Comparison of ENCODE assay signal across 9 mouse cellular contexts in the genomic region with DNA sequence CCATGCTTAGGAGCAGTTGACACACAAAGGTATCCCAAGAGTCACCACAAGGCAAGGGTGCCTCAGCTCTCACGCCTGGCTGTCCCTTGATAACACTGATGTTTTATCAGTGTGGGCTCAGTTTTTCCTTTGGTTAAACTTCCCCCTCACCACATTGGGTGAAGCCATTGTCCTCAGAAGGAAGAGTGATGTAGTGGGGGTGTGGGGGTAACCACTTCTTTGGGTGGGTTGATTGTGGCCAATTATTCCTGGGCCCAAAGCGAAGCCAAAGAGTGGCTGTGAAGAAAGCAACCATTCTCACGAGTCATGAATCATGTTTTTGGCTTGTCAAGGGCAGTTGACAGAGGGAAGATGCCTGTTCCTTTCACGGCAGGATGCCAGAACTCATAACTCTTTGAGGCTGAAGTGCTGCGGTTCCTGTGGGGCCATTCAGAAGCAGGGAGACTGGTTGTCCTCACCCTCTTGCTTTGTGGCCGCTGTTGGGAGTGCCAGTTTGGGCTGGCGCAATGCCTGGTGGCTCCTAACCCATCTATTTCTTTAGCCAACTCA.
DNase-seq lines count a peak whose midpoint lies in the region.
"Had no signal": no experiment of that assay in that cellular context is flagged by ENCODE, and none has a peak within 500 bp of the region (broad histone marks: within the 10 kb centered on the region; RNA-seq: fewer than 3 reads in every experiment).

No protein-coding gene starts in this region.

- no peak overlapping the region for H3K4me3 ChIP-seq in heart, embryonic 10.5 days
- H3K4me3 ChIP-seq: heart, embryonic 13.5 days had no signal

- peak overlapping the region; percentile 14; the same call in 1 of the 2 replicates for H3K27ac ChIP-seq in heart, embryonic 10.5 days
- H3K27ac ChIP-seq: heart, embryonic 13.5 days had no signal

- peak; percentile 10 to 28 for DNase-seq in left cerebral cortex, postnatal 10 days (ENCODE audit: extremely low spot score in 1 of 2, low spot score in 2 of 2)
- no peak for DNase-seq in left cerebral cortex, adult 11 months (ENCODE audit: low spot score)
- DNase-seq in cerebellum, adult 18-20 months, result peak; percentile 4 to 21
- DNase-seq in heart, embryonic 10.5 days (ENCODE audit: low spot score), result peak; percentile 79
- DNase-seq in layer of hippocampus, adult 18-20 months (ENCODE audit: low spot score in 2 of 2), result peak; percentile 4 to 7
- DNase-seq in lung, postnatal 14 days, result peak; percentile 24
- DNase-seq in retina, embryonic 14.5 days (ENCODE audit: low spot score), result no peak
- no peak for DNase-seq in embryo, embryonic 10 days (ENCODE audit: low spot score)

- no peaks in the 10 kb centered on the region for H3K27me3 ChIP-seq in heart, embryonic 10.5 days (ENCODE audit: insufficient read depth, poor library complexity, severe bottlenecking)
- H3K27me3 ChIP-seq: heart, embryonic 13.5 days had no signal

- H3K4me1 ChIP-seq in heart, embryonic 10.5 days, result peaks cover 15% of the 10 kb centered on the region

- intact Hi-C loops in left cerebral cortex, postnatal 10 days (cut with DNase I), result no loop called here

- H3K36me3 ChIP-seq in heart, embryonic 10.5 days, result no peaks in the 10 kb centered on the region
- H3K36me3 ChIP-seq: heart, embryonic 13.5 days had no signal

- 77% methylated on average over 7 of the region's 7 CpGs for WGBS in heart, embryonic 10.5 days

- H3K9me3 ChIP-seq in heart, embryonic 10.5 days, result no peaks in the 10 kb centered on the region
- H3K9me3 ChIP-seq: heart, embryonic 13.5 days had no signal

Comparison
In these comparisons a context has a peak if more than half of its experiments do, and no peak if none do; other contexts are left out.
1. DNase-seq: peak in left cerebral cortex, postnatal 10 days (2 of 2), cerebellum, adult 18-20 months (2 of 2), heart, embryonic 10.5 days (single experiment), layer of hippocampus, adult 18-20 months (2 of 2) and lung, postnatal 14 days (single experiment); none in left cerebral cortex, adult 11 months (single experiment), retina, embryonic 14.5 days (single experiment) and embryo, embryonic 10 days (single experiment).